Mouse (Mus musculus) spleen, postnatal 10 days (tissue): Measurements from ENCODE around the gene Icam2.
"Not testable (repeated sequence)": the region's sequence is repeated elsewhere in the genome, so short reads cannot be mapped to it uniquely, and the experiment has no call there.

Experiments used
- DNase-seq, 2 experiments: peaks; one replicate each; pipeline ENCODE4 v3.0.0; 2021 to 2022; ENCODE audit warnings: low spot score in 2 of 2

The Icam2 gene

DNA sequence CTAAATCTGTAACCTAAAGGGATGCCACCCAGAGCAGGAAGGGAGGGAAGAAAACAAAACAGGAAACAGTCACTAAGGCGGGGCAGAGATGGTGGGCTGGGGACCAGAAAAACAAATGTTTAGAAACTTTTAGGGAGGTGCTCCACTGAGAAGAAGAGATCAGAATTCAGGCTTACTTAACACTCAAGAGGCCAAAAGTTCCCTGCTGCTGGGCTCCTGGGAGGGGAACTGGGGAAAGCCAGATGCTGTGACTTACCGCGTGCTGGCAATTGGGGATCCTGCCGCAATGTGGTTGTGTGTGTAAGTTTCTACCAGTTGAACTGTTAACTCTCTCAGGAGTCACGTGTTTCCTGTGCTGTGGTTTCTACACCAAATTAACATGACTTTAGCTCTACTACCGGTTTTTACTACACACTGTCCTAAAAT is at the start of gene Icam2:
Gene Icam2 (minus strand): TSS at position 285 of the 426 bp plus-strand sequence.
- peak; percentile 41 to 65 for DNase-seq

GRCm38 (mm10) chr11:106437543-106437942 is 49.7 kb upstream of the Icam2 start:
- DNase-seq, result no peak

DNA sequence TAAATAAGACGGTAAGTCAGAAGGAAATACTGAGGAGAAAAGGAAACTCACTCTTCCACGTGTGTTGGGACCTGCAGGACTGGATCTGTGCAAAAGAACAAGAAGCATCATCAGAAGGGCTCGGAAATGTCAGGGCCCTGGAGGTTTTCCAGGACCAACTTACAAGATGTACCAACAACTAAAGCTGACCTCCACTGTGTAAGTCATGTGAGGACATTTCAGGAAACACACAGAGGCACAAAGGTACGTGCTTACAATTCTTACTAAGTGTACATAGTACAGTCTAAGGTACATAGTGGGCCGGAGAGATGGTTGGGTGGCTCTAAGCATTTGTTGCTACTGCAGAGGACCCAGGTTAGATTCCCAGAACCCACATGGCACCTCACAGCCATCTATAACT is 49.2 kb upstream of the Icam2 start:
- no peak for DNase-seq

DNA sequence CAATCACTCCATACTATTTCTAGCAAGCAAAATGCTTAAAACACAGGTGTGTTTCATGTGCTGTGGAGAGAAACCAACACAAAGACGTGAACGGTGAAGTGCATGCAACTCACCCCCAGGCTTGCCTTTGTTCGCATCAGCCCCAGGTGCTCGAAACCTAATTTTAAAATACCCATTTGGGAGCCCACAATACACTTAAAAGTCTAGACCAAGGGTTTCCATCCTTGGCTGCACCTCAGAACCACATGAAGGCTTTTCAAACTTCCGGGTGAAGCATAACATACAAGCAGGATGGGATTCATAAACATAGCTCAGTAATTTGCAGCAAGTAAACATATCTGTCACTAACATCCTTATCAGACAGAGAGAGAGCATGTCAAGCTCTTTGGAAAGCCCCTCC is 42.5 kb upstream of the Icam2 start:
- DNase-seq, result no peak

DNA sequence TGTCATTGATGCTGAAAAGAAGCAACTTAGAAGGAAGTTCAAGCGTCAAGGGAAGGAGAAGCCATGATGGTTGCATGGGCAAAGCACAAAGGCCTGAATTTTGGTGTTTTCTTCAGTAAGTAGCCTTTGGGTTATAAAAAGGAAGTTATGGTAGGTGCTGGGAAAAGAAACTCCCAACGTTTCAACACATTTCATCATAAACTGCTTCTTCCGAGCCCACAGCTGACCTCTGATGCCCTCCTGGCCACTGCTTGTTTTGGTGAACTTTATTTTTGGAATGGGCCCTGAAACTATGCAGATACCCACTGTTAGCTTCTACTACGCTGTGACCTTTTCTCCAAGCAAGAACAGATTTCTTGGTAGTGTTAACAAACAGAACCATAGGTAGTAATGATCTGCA is 41.8 kb upstream of the Icam2 start:
- DNase-seq, result no peak

DNA sequence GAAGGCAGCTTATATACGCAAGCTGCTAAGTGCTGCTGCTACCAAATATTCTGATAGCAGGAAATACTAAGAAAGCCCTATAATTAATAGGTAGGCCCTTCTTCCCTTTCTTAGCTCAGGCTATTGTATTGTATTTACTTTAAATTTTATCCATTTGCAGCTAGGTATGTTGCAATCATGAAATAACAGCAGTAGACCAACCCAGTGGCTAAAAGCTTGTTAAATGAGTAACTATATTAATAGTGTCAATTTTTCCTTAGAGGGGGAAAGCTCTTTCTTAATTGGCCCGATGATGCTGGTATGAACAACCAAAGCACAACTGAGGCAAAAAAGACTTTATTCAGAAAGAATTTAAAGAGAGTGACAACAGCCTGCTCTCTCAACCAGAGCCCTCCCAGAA is 40.7 kb upstream of the Icam2 start:
- DNase-seq, result no peak

DNA sequence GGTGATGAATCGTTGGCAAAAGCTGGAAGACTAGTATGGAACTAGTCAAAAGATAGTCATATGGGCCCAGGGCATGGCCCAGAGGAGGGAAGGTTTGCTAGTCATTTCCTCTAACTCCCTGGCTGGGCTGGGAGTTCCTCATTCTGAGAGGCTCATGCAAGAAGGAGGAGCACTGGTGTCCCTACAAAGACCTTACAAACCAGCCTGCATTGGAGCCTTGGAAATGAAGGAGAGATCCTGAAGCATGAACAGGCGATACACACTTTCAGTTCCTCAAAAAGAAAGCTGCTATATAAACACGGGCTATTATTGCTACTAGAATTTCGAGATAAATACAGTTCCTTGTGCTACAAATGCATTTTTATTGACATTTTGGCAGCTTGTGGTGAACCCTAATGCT is 40.2 kb upstream of the Icam2 start:
- no peak for DNase-seq

DNA sequence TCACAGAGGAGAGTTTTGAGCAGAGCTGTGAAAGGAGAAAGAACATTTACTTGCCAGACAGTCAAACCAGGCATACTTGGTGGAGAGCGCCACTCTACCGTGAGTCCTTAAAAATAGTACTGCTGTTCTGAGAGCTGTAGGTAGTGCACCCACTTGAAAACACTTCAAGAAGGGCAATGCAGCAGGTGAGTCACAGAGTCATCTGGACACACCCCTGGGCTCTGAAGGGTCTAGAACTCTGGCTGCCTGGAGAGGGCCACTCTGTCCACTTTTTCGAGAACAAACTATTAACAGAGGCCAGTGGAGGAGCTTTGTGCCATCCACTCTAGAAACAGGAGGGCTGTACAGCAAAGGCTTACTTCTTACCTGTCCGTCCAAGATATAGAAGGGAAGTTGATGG is 38.6 kb upstream of the Icam2 start:
- no peak for DNase-seq

GRCm38 (mm10) chr11:106425201-106425600 is 37.3 kb upstream of the Icam2 start:
- no peak for DNase-seq

GRCm38 (mm10) chr11:106419262-106420102 is 31.6 kb upstream of the Icam2 start:
- no peak for DNase-seq

DNA sequence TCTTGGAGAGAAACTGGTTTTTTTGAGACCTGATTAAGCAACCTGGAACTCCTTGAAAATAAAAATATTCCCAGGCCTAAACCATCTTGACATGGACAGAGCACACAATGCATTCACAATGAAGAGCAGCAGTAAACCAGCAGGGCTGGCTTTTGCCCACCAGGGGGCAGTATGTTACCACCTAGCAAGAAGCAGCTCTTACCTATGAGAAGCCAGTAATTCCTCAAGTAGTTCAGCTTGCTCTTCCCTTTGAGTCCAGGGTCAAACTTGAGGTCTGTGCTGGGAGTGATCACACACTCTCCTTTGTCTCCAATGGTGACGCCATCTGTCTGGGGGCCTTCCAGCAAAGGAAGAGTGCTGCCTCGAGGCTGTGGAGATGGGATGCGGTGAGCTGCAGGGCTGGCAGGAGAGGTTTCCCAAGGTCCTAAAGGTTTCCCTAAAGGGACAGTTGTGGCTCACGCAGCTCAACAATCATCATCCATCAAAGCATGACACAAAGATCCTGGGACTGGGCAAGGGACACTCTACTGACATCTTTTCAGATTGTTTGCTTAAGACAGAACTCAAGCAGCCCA is 30.8 kb upstream of the Icam2 start:
- peak; percentile 71 to 85 for DNase-seq

DNA sequence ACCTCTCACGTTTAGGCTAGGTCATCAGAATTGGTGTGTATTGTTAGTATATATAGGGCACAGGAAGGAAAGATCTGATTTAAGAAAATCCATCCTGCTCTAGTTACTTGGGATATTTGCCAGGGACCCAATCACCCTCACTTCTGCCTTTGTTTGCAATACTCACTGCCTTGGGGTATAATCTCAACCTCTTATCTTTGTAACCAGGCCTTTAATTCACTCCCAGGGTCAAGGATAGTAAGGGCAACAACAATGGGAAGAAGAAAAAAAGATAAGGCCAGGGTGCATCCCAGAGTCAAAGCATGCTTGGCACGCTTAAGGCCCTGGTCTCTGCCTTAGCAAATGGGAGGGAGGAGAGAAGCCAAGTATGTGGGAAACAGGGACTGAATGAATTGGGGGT is 30.0 kb upstream of the Icam2 start:
- no peak for DNase-seq

DNA sequence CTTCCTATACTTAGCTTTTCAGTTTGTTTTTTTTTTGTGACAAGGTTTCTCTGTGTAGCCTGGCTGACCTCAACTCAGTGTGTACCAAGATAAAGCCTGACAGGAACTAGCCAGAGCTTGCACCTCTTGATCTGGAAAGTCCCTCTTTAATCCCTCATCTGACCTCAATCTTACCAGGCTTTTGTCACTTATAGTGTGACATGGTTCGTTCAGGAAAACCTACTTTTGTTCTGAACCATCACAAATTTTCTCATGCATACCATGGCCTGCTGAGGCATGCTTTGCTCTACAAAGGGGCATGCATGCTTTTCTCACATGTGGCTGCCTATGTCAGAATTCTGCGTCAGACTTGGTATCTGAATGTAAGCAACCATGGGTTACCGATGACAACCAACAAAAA is 28.5 kb upstream of the Icam2 start:
- no peak for DNase-seq

- DNase-seq, result no peak
These were observed 24.9 kb upstream of the Icam2 start for GRCm38 (mm10) chr11:106412641-106413360.

- DNase-seq, result no peak
These were observed 23.3 kb upstream of the Icam2 start for GRCm38 (mm10) chr11:106411157-106411556.

DNA sequence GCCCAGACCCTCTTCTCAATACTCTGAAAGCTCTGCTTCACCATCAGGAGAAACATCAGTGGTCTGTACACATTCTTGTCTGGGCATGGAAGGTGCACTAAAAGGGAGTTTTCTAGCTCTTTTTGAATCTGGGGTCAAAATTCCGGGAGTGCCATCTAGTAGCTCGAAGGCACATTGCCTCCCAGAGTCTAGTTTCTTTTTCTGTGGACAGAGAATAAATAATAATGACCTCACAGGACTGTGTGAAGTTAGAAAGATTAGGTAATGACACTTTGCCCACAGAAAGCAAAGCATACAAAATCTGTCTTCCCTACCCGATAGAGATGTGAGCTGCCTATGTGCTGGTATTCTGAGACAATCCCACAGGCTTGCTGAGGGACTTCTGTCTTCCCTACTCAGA is 22.6 kb upstream of the Icam2 start:
- no peak for DNase-seq

GRCm38 (mm10) chr11:106410011-106410410 is 22.1 kb upstream of the Icam2 start:
- DNase-seq, result no peak

DNA sequence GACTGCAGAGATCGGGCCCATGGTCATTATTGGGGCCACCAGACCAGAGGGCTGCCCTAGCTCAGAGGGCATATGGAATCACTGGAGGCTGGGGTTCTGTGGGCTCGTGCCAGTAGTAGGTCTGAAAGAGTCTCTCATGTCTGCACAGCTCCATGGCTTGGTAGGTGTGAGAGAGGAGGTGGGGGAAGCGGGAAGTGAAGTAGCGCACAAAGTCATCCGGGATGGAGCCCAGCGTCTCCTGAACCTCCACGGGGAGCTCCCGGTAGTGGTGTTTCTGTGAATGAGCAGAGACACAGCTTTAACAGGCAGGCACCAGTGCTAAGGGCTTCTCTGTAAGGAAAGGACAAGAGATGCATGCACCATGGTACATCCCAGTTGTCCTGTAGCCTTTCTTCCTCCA is 10.6 kb upstream of the Icam2 start:
- no peak for DNase-seq

- peak in 1 of 2 experiments; percentile 46 for DNase-seq
These were observed 9.8 kb upstream of the Icam2 start for GRCm38 (mm10) chr11:106397656-106398055.

DNA sequence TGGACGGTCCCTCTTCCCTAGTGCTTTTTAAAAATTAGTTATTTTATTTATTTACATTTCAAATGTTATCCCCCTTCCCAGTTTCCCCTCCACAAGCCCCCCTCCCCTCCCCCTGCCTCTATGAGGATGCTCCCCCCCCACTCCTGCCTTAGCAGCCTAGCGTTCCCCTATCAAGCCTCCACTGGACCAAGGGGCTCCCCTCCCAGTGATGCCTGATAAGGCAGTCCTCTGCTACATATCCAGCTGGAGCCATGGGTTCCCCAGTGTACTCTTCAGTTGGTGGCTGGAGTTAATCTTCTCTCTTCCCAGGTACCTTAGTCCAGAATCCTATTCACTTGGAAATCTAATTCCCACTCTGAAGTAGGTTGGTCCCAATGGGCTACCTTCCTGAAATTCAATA is 6.2 kb upstream of the Icam2 start:
- DNase-seq, result not testable (repeated sequence)

DNA sequence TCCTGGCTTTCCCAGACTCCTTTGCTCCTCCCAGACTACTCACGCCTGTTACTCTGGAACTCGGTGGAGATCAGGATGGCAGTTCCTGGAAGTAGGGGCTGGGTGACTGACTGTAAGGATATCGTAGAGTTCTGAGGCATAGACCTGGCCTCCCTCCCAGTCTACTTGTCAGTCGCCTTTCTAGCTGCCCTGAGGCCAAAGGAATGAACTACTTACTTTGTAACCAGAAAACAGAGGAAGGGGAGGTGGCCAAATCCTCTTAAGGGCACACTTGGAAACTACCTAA is 5.4 kb upstream of the Icam2 start:
- no peak for DNase-seq

DNA sequence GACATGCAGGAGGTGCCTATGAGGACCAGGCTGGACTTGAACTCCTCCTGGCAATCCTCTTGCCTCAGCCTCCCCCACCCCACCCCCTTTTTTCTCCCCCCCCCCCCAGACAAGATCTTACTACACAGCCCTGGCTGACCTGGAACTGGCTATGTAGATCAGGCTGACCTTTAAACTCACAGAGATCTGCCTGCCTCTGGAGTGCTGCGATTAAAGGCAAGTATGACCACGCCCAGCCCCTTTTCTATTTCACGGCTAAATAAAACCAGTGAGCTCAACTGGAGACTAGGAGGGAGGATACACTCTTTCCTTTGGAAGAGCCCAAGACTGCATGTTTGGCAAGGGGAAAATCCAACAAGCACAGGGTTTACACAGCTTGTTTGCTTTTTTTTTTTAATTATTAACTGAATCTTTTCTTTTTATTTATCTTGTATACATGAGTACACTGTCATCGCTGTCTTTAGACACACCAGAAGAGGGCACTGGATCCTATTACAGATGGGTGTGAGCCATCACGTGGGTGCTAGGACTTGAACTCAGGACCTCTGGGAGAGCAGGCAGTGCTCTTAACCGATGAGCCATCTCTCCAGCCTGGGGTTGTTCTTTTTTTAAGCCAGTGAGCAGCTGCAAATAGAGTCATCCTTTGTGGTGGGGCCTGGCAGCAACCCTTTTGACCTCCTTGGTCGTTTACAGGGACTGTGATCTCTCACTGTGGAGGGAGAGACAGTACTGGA is 4.9 kb upstream of the Icam2 start:
- no peak for DNase-seq
